Mouse (Mus musculus): ENCODE results near the gene Adamtsl4. TPM values are rescaled to one million over a fixed set of nuclear protein-coding genes. Genes with fewer than 3 reads are reported as not detected.

The Adamtsl4 gene
- polyA plus RNA-seq, 1 experiment from 2014 or later: 4.2 TPM

- Histone ChIP-seq H3K4me1 (peaks cover 8% of the 10 kb centered on the region; the same call in 1 of the 2 replicates), H3K4me3 (no peak overlapping the region), H3K9me3 (no peaks in the 10 kb centered on the region), H3K27ac (no peak overlapping the region), H3K27me3 (ENCODE audit: insufficient read depth, poor library complexity, severe bottlenecking) (no peaks in the 10 kb centered on the region), H3K36me3 (peaks cover 93% of the 10 kb centered on the region)
- no peak for DNase-seq (ENCODE audit: low spot score)
- 77% methylated on average over 3 of the region's 3 CpGs for WGBS
Measured at GRCm38 (mm10) chr3:95630856-95631255, 56.9 kb downstream of the Adamtsl4 start.

GRCm38 (mm10) chr3:95629755-95630154, 58.0 kb downstream of the Adamtsl4 start:
- WGBS: 82% methylated on average over 4 of the region's 4 CpGs
- no peak overlapping the region for H3K27ac ChIP-seq

DNA sequence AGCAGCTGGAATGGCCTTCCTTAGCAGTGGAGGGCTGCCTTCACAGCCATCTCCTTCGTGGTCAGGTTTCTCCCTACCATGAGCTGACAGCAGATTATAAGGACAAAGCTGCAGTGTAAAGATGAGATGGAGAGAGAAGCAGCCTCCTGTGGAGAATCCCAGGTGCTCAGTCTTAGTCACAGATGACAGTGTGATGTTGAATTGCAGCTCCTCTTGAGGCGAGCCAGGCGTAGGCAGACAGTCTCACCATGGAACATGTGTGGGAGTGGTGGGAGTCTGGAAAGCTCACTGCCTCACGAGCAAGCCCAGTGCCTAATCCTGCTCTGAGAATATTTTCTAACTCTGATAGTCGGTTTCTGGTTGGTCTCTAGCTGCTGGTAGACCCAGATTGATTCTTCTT, 60.0 kb downstream of the Adamtsl4 start:
- H3K27ac ChIP-seq: no peak overlapping the region
- H3K36me3 ChIP-seq: peaks cover 64% of the 10 kb centered on the region
- no peaks in the 10 kb centered on the region for H3K9me3 ChIP-seq
- no peaks in the 10 kb centered on the region for H3K27me3 ChIP-seq (ENCODE audit: insufficient read depth, poor library complexity, severe bottlenecking)
- no peak overlapping the region for H3K4me3 ChIP-seq
- WGBS: 84% methylated on average over 5 of the region's 5 CpGs
- no peak for DNase-seq (ENCODE audit: low spot score)
- peaks cover 14% of the 10 kb centered on the region for H3K4me1 ChIP-seq

More at GRCm38 (mm10) chr3:95629755-95630154, 58.0 kb downstream of the Adamtsl4 start:
- Histone ChIP-seq H3K27me3 (ENCODE audit: insufficient read depth, poor library complexity, severe bottlenecking) (no peaks in the 10 kb centered on the region), H3K4me1 (peaks cover 9% of the 10 kb centered on the region; the same call in 1 of the 2 replicates), H3K36me3 (peaks cover 83% of the 10 kb centered on the region), H3K4me3 (no peak overlapping the region), H3K9me3 (no peaks in the 10 kb centered on the region)
- no peak for DNase-seq (ENCODE audit: low spot score)

Small RNA genes lying within 50 kb of the gene (microRNA-seq; reads per million reads assigned to microRNA genes)
- gene Mir7014: 1.3 reads per million

Other genes with a start within 250 kb of the Adamtsl4 start
- gene Ctsk, start 188.7 kb downstream of the Adamtsl4 start, polyA plus RNA-seq (2016; fragmentation: Nextera tagmentation; extraction: Ambion mirVana): 4.2 and 10.2 TPM in 2 replicates
- gene Ctss, start 161.1 kb downstream of the Adamtsl4 start, polyA plus RNA-seq (2016; fragmentation: Nextera tagmentation; extraction: Ambion mirVana): 0.96 and 1.9 TPM in 2 replicates
- gene Hormad1, start 128.2 kb downstream of the Adamtsl4 start, polyA plus RNA-seq (2016; fragmentation: Nextera tagmentation; extraction: Ambion mirVana): 0.19 TPM in 1 of 2 replicates, not detected in the other
- gene Golph3l, start 99.0 kb downstream of the Adamtsl4 start, polyA plus RNA-seq (2016; fragmentation: Nextera tagmentation; extraction: Ambion mirVana): 23.4 and 25.4 TPM in 2 replicates
- gene Ensa, start 62.9 kb downstream of the Adamtsl4 start, polyA plus RNA-seq (2016; fragmentation: Nextera tagmentation; extraction: Ambion mirVana): 59.3 and 67.2 TPM in 2 replicates
- gene Mcl1, start 29.1 kb downstream of the Adamtsl4 start, polyA plus RNA-seq (2016; fragmentation: Nextera tagmentation; extraction: Ambion mirVana): 37.7 and 50.2 TPM in 2 replicates
- 76.8 and 109 TPM in 2 replicates for gene Ecm1, start 51.7 kb upstream of the Adamtsl4 start, polyA plus RNA-seq (2016; fragmentation: Nextera tagmentation; extraction: Ambion mirVana)
- 61.9 and 62.6 TPM in 2 replicates for gene Tars2, start 72.3 kb upstream of the Adamtsl4 start, polyA plus RNA-seq (2016; fragmentation: Nextera tagmentation; extraction: Ambion mirVana)
- gene Rprd2, start 130.9 kb upstream of the Adamtsl4 start, polyA plus RNA-seq (2016; fragmentation: Nextera tagmentation; extraction: Ambion mirVana): 22.7 and 23.5 TPM in 2 replicates
- gene Prpf3, start 168.0 kb upstream of the Adamtsl4 start, polyA plus RNA-seq (2016; fragmentation: Nextera tagmentation; extraction: Ambion mirVana): 40.4 and 55.1 TPM in 2 replicates
- 380 and 402 TPM in 2 replicates for gene Mrps21, start 183.6 kb upstream of the Adamtsl4 start, polyA plus RNA-seq (2016; fragmentation: Nextera tagmentation; extraction: Ambion mirVana)
- gene Ciart, start 194.3 kb upstream of the Adamtsl4 start, polyA plus RNA-seq (2016; fragmentation: Nextera tagmentation; extraction: Ambion mirVana): 6.0 and 10.7 TPM in 2 replicates
- gene BC028528, start 204.1 kb upstream of the Adamtsl4 start, polyA plus RNA-seq (2016; fragmentation: Nextera tagmentation; extraction: Ambion mirVana): 18.5 and 26.4 TPM in 2 replicates
- 30.4 and 39.4 TPM in 2 replicates for gene Aph1a, start 206.1 kb upstream of the Adamtsl4 start, polyA plus RNA-seq (2016; fragmentation: Nextera tagmentation; extraction: Ambion mirVana)
- 47.2 and 68.0 TPM in 2 replicates for gene Car14, start 216.8 kb upstream of the Adamtsl4 start, polyA plus RNA-seq (2016; fragmentation: Nextera tagmentation; extraction: Ambion mirVana)
- gene Anp32e, start 241.3 kb upstream of the Adamtsl4 start, polyA plus RNA-seq (2016; fragmentation: Nextera tagmentation; extraction: Ambion mirVana): 209 and 212 TPM in 2 replicates